Mouse (Mus musculus) cerebellum, postnatal 4 days (tissue): ENCODE data around the gene Carmil1.

Experiments
- DNase-seq, 2 experiments: peaks; one replicate each; pipeline ENCODE4 v3.0.0; 2022; ENCODE audit warnings: low spot score in 2 of 2, mixed read lengths in 1 of 2

The Carmil1 gene

GRCm38 (mm10) chr13:24280439-24281431 lies at the start of gene Carmil1:
TSS of gene Carmil1 (minus strand) at chr13:24280795.
- peak; percentile 62 to 82 for DNase-seq

- no peak for DNase-seq
Measured at GRCm38 (mm10) chr13:24330128-24330527, 49.5 kb upstream of the Carmil1 start.

GRCm38 (mm10) chr13:24328036-24328817 lies 47.6 kb upstream of the Carmil1 start:
- DNase-seq = no peak

GRCm38 (mm10) chr13:24327201-24327600 lies 46.6 kb upstream of the Carmil1 start, which contains the start of gene Cmah:
TSS of gene Cmah (plus strand) at chr13:24327404.
- no peak for DNase-seq

GRCm38 (mm10) chr13:24321313-24321712 lies 40.7 kb upstream of the Carmil1 start:
- no peak for DNase-seq

GRCm38 (mm10) chr13:24318618-24319017 lies 38.0 kb upstream of the Carmil1 start:
- peak in 1 of 2 experiments; percentile 18 for DNase-seq

GRCm38 (mm10) chr13:24316563-24316962 lies 36.0 kb upstream of the Carmil1 start:
- DNase-seq = no peak

GRCm38 (mm10) chr13:24311011-24311940 lies 30.7 kb upstream of the Carmil1 start:
- no peak for DNase-seq

- no peak for DNase-seq
Measured at GRCm38 (mm10) chr13:24306248-24306647, 25.7 kb upstream of the Carmil1 start.

GRCm38 (mm10) chr13:24305486-24305885 lies 24.9 kb upstream of the Carmil1 start:
- DNase-seq = no peak

- DNase-seq = peak in 1 of 2 experiments; percentile 56
Measured at GRCm38 (mm10) chr13:24297252-24297651, 16.7 kb upstream of the Carmil1 start.

GRCm38 (mm10) chr13:24287381-24287780 lies 6.8 kb upstream of the Carmil1 start:
- DNase-seq = no peak

- DNase-seq = peak in 1 of 2 experiments; percentile 19
Measured at GRCm38 (mm10) chr13:24279762-24280438, 695 bp downstream of the Carmil1 start.

GRCm38 (mm10) chr13:24279407-24279761 lies 1.2 kb downstream of the Carmil1 start:
- DNase-seq = no peak

GRCm38 (mm10) chr13:24272740-24273377 lies 7.7 kb downstream of the Carmil1 start:
- no peak for DNase-seq

GRCm38 (mm10) chr13:24269100-24269465 lies 11.5 kb downstream of the Carmil1 start:
- DNase-seq = no peak

- no peak for DNase-seq
Measured at GRCm38 (mm10) chr13:24268355-24269099, 12.1 kb downstream of the Carmil1 start.

- no peak for DNase-seq
Measured at GRCm38 (mm10) chr13:24264760-24265159, 15.8 kb downstream of the Carmil1 start.

GRCm38 (mm10) chr13:24263560-24263959 lies 17.0 kb downstream of the Carmil1 start:
- no peak for DNase-seq
